Mouse (Mus musculus): Measurements from ENCODE around the gene Szt2. TPM values are rescaled to one million over a fixed set of nuclear protein-coding genes. Genes with fewer than 3 reads are reported as not detected.

Szt2 gene
- polyA plus RNA-seq, 1 experiment from 2014 or later: 4.6 TPM

GRCm38 (mm10) chr4:118368616-118369015, 40.5 kb downstream of the Szt2 start:
- Histone ChIP-seq H3K9me3 (replicated peaks) (no peaks in the 10 kb centered on the region), H3K27ac (no peak overlapping the region)

GRCm38 (mm10) chr4:118367551-118367950, 41.5 kb downstream of the Szt2 start:
- H3K27me3 ChIP-seq: no peaks in the 10 kb centered on the region
- H3K4me1 ChIP-seq (replicated peaks): 0 out of 2 replicates have a peak, but pooled peaks cover 2% of the 10 kb centered on the region
- H3K9ac ChIP-seq: no peak overlapping the region
- WGBS: 85% methylated on average over 12 of the region's 12 CpGs
- H3K9me3 ChIP-seq (replicated peaks): no peaks in the 10 kb centered on the region
- peaks cover 85% of the 10 kb centered on the region for H3K36me3 ChIP-seq
- no peak overlapping the region for H3K4me3 ChIP-seq
- no peak overlapping the region for H3K4me2 ChIP-seq
- H3K27ac ChIP-seq: no peak overlapping the region
- ATAC-seq (replicated peaks; ENCODE audit: insufficient number of reproducible peaks, insufficient read depth, low FRiP score, low read depth): no peak

More at GRCm38 (mm10) chr4:118368616-118369015, 40.5 kb downstream of the Szt2 start:
- Histone ChIP-seq H3K4me3 (no peak overlapping the region), H3K4me2 (no peak overlapping the region), H3K27me3 (no peaks in the 10 kb centered on the region), H3K36me3 (peaks cover 87% of the 10 kb centered on the region), H3K4me1 (replicated peaks) (0 out of 2 replicates have a peak, but pooled peaks cover 2% of the 10 kb centered on the region), H3K9ac (no peak overlapping the region)
- ATAC-seq (replicated peaks; ENCODE audit: insufficient number of reproducible peaks, insufficient read depth, low FRiP score, low read depth): no peak
- WGBS: 89% methylated on average over 3 of the region's 3 CpGs

- Histone ChIP-seq H3K4me3 (no peak overlapping the region), H3K27ac (no peak overlapping the region), H3K36me3 (peaks cover 79% of the 10 kb centered on the region), H3K4me2 (no peak overlapping the region), H3K9me3 (replicated peaks) (no peaks in the 10 kb centered on the region), H3K4me1 (replicated peaks) (peaks cover 2% of the 10 kb centered on the region; the same call in 1 of the 2 replicates), H3K9ac (no peak overlapping the region), H3K27me3 (no peaks in the 10 kb centered on the region)
- ATAC-seq (replicated peaks; ENCODE audit: insufficient number of reproducible peaks, insufficient read depth, low FRiP score, low read depth): no peak
- WGBS: 81% methylated on average over 14 of the region's 14 CpGs
These were observed 43.1 kb downstream of the Szt2 start for GRCm38 (mm10) chr4:118365991-118366390.

- Histone ChIP-seq H3K27me3 (no peaks in the 10 kb centered on the region), H3K36me3 (peaks cover 69% of the 10 kb centered on the region), H3K4me2 (no peak overlapping the region), H3K4me1 (replicated peaks) (peaks cover 12% of the 10 kb centered on the region), H3K9me3 (replicated peaks) (no peaks in the 10 kb centered on the region), H3K4me3 (no peak overlapping the region), H3K27ac (no peak overlapping the region), H3K9ac (no peak overlapping the region)
- WGBS: 93% methylated on average over 13 of the region's 13 CpGs
- ATAC-seq (replicated peaks; ENCODE audit: insufficient number of reproducible peaks, insufficient read depth, low FRiP score, low read depth): no peak
These were observed 44.4 kb downstream of the Szt2 start for GRCm38 (mm10) chr4:118364641-118365040.

- Histone ChIP-seq H3K4me3 (no peak overlapping the region), H3K27me3 (no peaks in the 10 kb centered on the region), H3K9me3 (replicated peaks) (no peaks in the 10 kb centered on the region), H3K27ac (no peak overlapping the region), H3K9ac (no peak overlapping the region), H3K4me1 (replicated peaks) (peaks cover 15% of the 10 kb centered on the region), H3K4me2 (no peak overlapping the region), H3K36me3 (peaks cover 63% of the 10 kb centered on the region)
- 91% methylated on average over 3 of the region's 3 CpGs for WGBS
- no peak for ATAC-seq (replicated peaks; ENCODE audit: insufficient number of reproducible peaks, insufficient read depth, low FRiP score, low read depth)
These were observed 45.1 kb downstream of the Szt2 start for GRCm38 (mm10) chr4:118363985-118364384.

- Histone ChIP-seq H3K9me3 (replicated peaks) (no peaks in the 10 kb centered on the region), H3K27ac (no peak overlapping the region), H3K4me1 (replicated peaks) (peaks cover 15% of the 10 kb centered on the region), H3K27me3 (no peaks in the 10 kb centered on the region), H3K36me3 (peaks cover 54% of the 10 kb centered on the region), H3K4me3 (no peak overlapping the region), H3K9ac (no peak overlapping the region), H3K4me2 (no peak overlapping the region)
- no peak for ATAC-seq (replicated peaks; ENCODE audit: insufficient number of reproducible peaks, insufficient read depth, low FRiP score, low read depth)
- WGBS: 85% methylated on average over 6 of the region's 6 CpGs
These were observed 46.2 kb downstream of the Szt2 start for GRCm38 (mm10) chr4:118362879-118363278.

- Histone ChIP-seq H3K27ac (no peak overlapping the region), H3K36me3 (peaks cover 44% of the 10 kb centered on the region), H3K4me1 (replicated peaks) (peaks cover 15% of the 10 kb centered on the region), H3K9ac (no peak overlapping the region), H3K4me2 (no peak overlapping the region), H3K4me3 (no peak overlapping the region), H3K27me3 (no peaks in the 10 kb centered on the region), H3K9me3 (replicated peaks) (no peaks in the 10 kb centered on the region)
- whole genome bisulfite sequencing: 87% methylated on average over 5 of the region's 5 CpGs
- ATAC-seq (replicated peaks; ENCODE audit: insufficient number of reproducible peaks, insufficient read depth, low FRiP score, low read depth): no peak
These were observed 47.6 kb downstream of the Szt2 start for GRCm38 (mm10) chr4:118361451-118361850.

- ATAC-seq (replicated peaks; ENCODE audit: insufficient number of reproducible peaks, insufficient read depth, low FRiP score, low read depth): peak; percentile 62
- WGBS: under 1% methylated on average over 54 of the region's 54 CpGs
- H3K4me2 ChIP-seq: peak overlapping the region; percentile 95
- peak overlapping the region; percentile 80 for H3K27ac ChIP-seq
- H3K27me3 ChIP-seq: no peaks in the 10 kb centered on the region
- peak overlapping the region; percentile 76 for H3K4me3 ChIP-seq
- H3K4me1 ChIP-seq (replicated peaks): peaks cover 13% of the 10 kb centered on the region
- peaks cover 31% of the 10 kb centered on the region; the same call in 1 of the 2 replicates for H3K36me3 ChIP-seq
- peak overlapping the region; percentile 83 for H3K9ac ChIP-seq
- H3K9me3 ChIP-seq (replicated peaks): no peaks in the 10 kb centered on the region
These were observed 49.0 kb downstream of the Szt2 start for GRCm38 (mm10) chr4:118359896-118360720.

- peak overlapping the region; percentile 95 for H3K4me2 ChIP-seq
- 14% methylated on average over 21 of the region's 21 CpGs for WGBS
- H3K27me3 ChIP-seq: no peaks in the 10 kb centered on the region
- peak overlapping the region; percentile 76 for H3K4me3 ChIP-seq
- H3K4me1 ChIP-seq (replicated peaks): peaks cover 13% of the 10 kb centered on the region
- H3K9me3 ChIP-seq (replicated peaks): no peaks in the 10 kb centered on the region
- peak; percentile 25; the same call in 1 of the 2 replicates for ATAC-seq (replicated peaks; ENCODE audit: insufficient number of reproducible peaks, insufficient read depth, low FRiP score, low read depth)
- peak overlapping the region; percentile 80 for H3K27ac ChIP-seq
- peaks cover 23% of the 10 kb centered on the region; the same call in 1 of the 2 replicates for H3K36me3 ChIP-seq
- H3K9ac ChIP-seq: peak overlapping the region; percentile 83
These were observed 49.7 kb downstream of the Szt2 start for GRCm38 (mm10) chr4:118359211-118359895.

- H3K27ac ChIP-seq: no peak overlapping the region
These were observed 50.7 kb downstream of the Szt2 start for GRCm38 (mm10) chr4:118358159-118358895.

GRCm38 (mm10) chr4:118357504-118357903, 51.6 kb downstream of the Szt2 start:
- Histone ChIP-seq H3K27ac (no peak overlapping the region), H3K36me3 (peaks cover 7% of the 10 kb centered on the region; the same call in 1 of the 2 replicates), H3K4me2 (no peak overlapping the region), H3K9ac (no peak overlapping the region), H3K4me3 (no peak overlapping the region), H3K4me1 (replicated peaks) (peaks cover 13% of the 10 kb centered on the region), H3K27me3 (no peaks in the 10 kb centered on the region), H3K9me3 (replicated peaks) (no peaks in the 10 kb centered on the region)
- no peak for ATAC-seq (replicated peaks; ENCODE audit: insufficient number of reproducible peaks, insufficient read depth, low FRiP score, low read depth)
- 82% methylated on average over 8 of the region's 8 CpGs for WGBS

More at GRCm38 (mm10) chr4:118358159-118358895, 50.7 kb downstream of the Szt2 start:
- H3K9me3 ChIP-seq (replicated peaks): no peaks in the 10 kb centered on the region
- 78% methylated on average over 17 of the region's 17 CpGs for WGBS
- H3K27me3 ChIP-seq: no peaks in the 10 kb centered on the region
- H3K9ac ChIP-seq: no peak overlapping the region
- peaks cover 13% of the 10 kb centered on the region for H3K4me1 ChIP-seq (replicated peaks)
- peaks cover 14% of the 10 kb centered on the region; the same call in 1 of the 2 replicates for H3K36me3 ChIP-seq
- H3K4me2 ChIP-seq: no peak overlapping the region
- ATAC-seq (replicated peaks; ENCODE audit: insufficient number of reproducible peaks, insufficient read depth, low FRiP score, low read depth): no peak
- H3K4me3 ChIP-seq: no peak overlapping the region

All from heart, embryonic 15.5 days (tissue).